In genomic region chr7:104218701-104219569, GRCm38 (mm10) we compare ENCODE assay signal across 8 mouse cellular contexts. TPM values are rescaled to one million over a fixed set of nuclear protein-coding genes. Genes with fewer than 3 reads are reported as not detected.
DNase-seq lines count a peak whose midpoint lies in the region; ATAC-seq lines count a peak whose summit lies in the region.

Trim6 (plus strand) TSS chr7:104218793.

- 2% methylated on average over 37 of the region's 37 CpGs for WGBS in embryonic facial prominence, embryonic 15.5 days
- WGBS in heart, embryonic 13.5 days = under 1% methylated on average over 37 of the region's 37 CpGs
- WGBS in kidney, embryonic 16.5 days = 1% methylated on average over 37 of the region's 37 CpGs

- no peak within 1 kb of the TSS for H3K27ac ChIP-seq in embryonic facial prominence, embryonic 15.5 days (replicated peaks)
- peak within 1 kb of the TSS; percentile 62 for H3K27ac ChIP-seq in heart, embryonic 13.5 days (replicated peaks)
- peak within 1 kb of the TSS; percentile 34; the same call in 1 of the 2 replicates for H3K27ac ChIP-seq in kidney, embryonic 16.5 days (ENCODE audit: low read length)

- no peaks in the 10 kb centered on the region for H3K9me3 ChIP-seq in embryonic facial prominence, embryonic 15.5 days (replicated peaks)
- H3K9me3 ChIP-seq in heart, embryonic 13.5 days = no peaks in the 10 kb centered on the region
- no peaks in the 10 kb centered on the region for H3K9me3 ChIP-seq in kidney, embryonic 16.5 days (ENCODE audit: low read length)

- 0 out of 2 replicates have a peak, but pooled peaks cover 9% of the 10 kb centered on the region for H3K4me1 ChIP-seq in embryonic facial prominence, embryonic 15.5 days
- H3K4me1 ChIP-seq in heart, embryonic 13.5 days = peaks cover 5% of the 10 kb centered on the region
- no peaks in the 10 kb centered on the region; the same call in 1 of the 2 replicates for H3K4me1 ChIP-seq in kidney, embryonic 16.5 days (ENCODE audit: insufficient read depth, low read length)

- ATAC-seq in embryonic facial prominence, embryonic 15.5 days (ENCODE audit: insufficient number of reproducible peaks, low FRiP score, low TSS enrichment, low read depth) = peak; percentile 51; the same call in 1 of the 2 replicates
- peak; percentile 76; the same call in 1 of the 2 replicates for ATAC-seq in heart, embryonic 13.5 days (ENCODE audit: extremely low read depth, insufficient number of reproducible peaks, low FRiP score, low TSS enrichment)
- peak; percentile 95 for ATAC-seq in kidney, embryonic 16.5 days (ENCODE audit: low FRiP score, low TSS enrichment)

- no peaks in the 10 kb centered on the region for H3K36me3 ChIP-seq in embryonic facial prominence, embryonic 15.5 days
- H3K36me3 ChIP-seq in heart, embryonic 13.5 days = no peaks in the 10 kb centered on the region
- H3K36me3 ChIP-seq in kidney, embryonic 16.5 days (ENCODE audit: insufficient read depth, low read length) = no peaks in the 10 kb centered on the region

- no peaks in the 10 kb centered on the region for H3K27me3 ChIP-seq in embryonic facial prominence, embryonic 15.5 days
- no peaks in the 10 kb centered on the region for H3K27me3 ChIP-seq in heart, embryonic 13.5 days (replicated peaks)
- no peaks in the 10 kb centered on the region for H3K27me3 ChIP-seq in kidney, embryonic 16.5 days (ENCODE audit: insufficient read depth, low read length)

- DNase-seq in 3T3-L1 (ENCODE audit: low read depth, low spot score) = peak; percentile 92
- peak; percentile 98 for DNase-seq in ZHBTc4 (ENCODE audit: low read depth, low spot score)
- DNase-seq in lung, postnatal 10 days = peak; percentile 90
- DNase-seq in ovary, postnatal 10 days (ENCODE audit: low spot score) = peak; percentile 44
- no peak for DNase-seq in spleen, adult 12 weeks (ENCODE audit: low spot score)

- no peak within 1 kb of the TSS for H3K9ac ChIP-seq in embryonic facial prominence, embryonic 15.5 days
- H3K9ac ChIP-seq in heart, embryonic 13.5 days = peak within 1 kb of the TSS; percentile 79
- peak within 1 kb of the TSS; percentile 55 for H3K9ac ChIP-seq in kidney, embryonic 16.5 days (replicated peaks; ENCODE audit: low read length)

- H3K4me3 ChIP-seq in embryonic facial prominence, embryonic 15.5 days (replicated peaks) = peak within 1 kb of the TSS; percentile 33
- H3K4me3 ChIP-seq in heart, embryonic 13.5 days = peak within 1 kb of the TSS; percentile 61
- H3K4me3 ChIP-seq in kidney, embryonic 16.5 days (ENCODE audit: low read length) = peak within 1 kb of the TSS; percentile 50

- peak within 1 kb of the TSS; percentile 54 for H3K4me2 ChIP-seq in embryonic facial prominence, embryonic 15.5 days (replicated peaks)
- peak within 1 kb of the TSS; percentile 81 for H3K4me2 ChIP-seq in heart, embryonic 13.5 days
- H3K4me2 ChIP-seq in kidney, embryonic 16.5 days (replicated peaks; ENCODE audit: low read depth, low read length) = peak within 1 kb of the TSS; percentile 76

RNA-seq across cellular contexts. Expression of gene Trim6, which starts in this region (rescaled TPM):
- polyA plus RNA-seq in embryonic facial prominence, embryonic 15.5 days (2015; fragmentation: Nextera tagmentation; extraction: Ambion mirVana) = 0.54 and 0.59 TPM in 2 replicates
- 2.8 TPM in 2 replicates for polyA plus RNA-seq in heart, embryonic 13.5 days (2015; fragmentation: Nextera tagmentation; extraction: Ambion mirVana)
- 2.3 and 2.6 TPM in 2 replicates for polyA plus RNA-seq in kidney, embryonic 16.5 days (2015; fragmentation: Nextera tagmentation; extraction: Ambion mirVana)

Comparison
In these comparisons a context has a peak if more than half of its experiments do, and no peak if none do; other contexts are left out.
1. Peak in ATAC-seq, H3K4me3 ChIP-seq and H3K4me2 ChIP-seq in embryonic facial prominence, embryonic 15.5 days; RNA of the gene not detected or under 1 TPM.